In the genomic region with DNA sequence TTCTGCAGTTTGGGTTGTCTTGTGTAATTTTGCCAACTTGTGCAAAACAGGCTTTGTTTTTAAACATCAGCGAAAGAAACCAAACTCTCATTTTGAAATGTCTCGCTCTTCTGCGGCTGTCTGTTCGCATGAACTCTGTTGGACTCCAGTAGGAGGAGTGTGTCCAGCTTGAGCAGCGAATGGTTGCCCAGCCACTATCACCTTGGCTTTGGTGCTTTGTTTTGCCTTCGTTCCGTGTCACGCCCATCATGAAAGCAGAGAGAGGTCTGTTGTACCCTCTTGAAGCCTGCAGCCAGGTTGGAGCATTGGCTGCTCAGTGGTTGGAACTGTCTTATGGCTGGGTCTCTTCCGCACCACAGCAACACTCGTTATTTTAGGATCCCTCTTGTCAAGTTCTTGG, we compare ENCODE assay signal across 13 mouse cellular contexts. TPM values are rescaled to one million over a fixed set of nuclear protein-coding genes. Genes with fewer than 3 reads are reported as not detected.
DNase-seq lines count a peak whose midpoint lies in the region; TF ChIP-seq lines count a peak whose summit lies in the region.
"Had no signal": no experiment of that assay in that cellular context is flagged by ENCODE, and none has a peak within 500 bp of the region (broad histone marks: within the 10 kb centered on the region; RNA-seq: fewer than 3 reads in every experiment).

No protein-coding gene starts in this region.

- H3K36me3 ChIP-seq in heart, adult 2 months (ENCODE audit: control insufficient read depth, insufficient read depth, low read length): peaks cover 5% of the 10 kb centered on the region
- H3K36me3 ChIP-seq in E14TG2a.4 (ENCODE audit: insufficient read depth, low read length) (peaks cover 98% of the 10 kb centered on the region), ES-E14 (ENCODE audit: control insufficient read depth, insufficient read depth, low read length, poor library complexity, severe bottlenecking) (peaks cover 88% of the 10 kb centered on the region)

- intact Hi-C loops in heart, adult 2 months (cut with DNase I): no loop called here
- intact Hi-C loops in heart, postnatal 25 days (cut with DNase I): no loop called here
- intact Hi-C loops in left cerebral cortex, postnatal 14 days (cut with DNase I): no loop called here

- in situ Hi-C loops in ES-E14 (cut with MboI; ENCODE audit: low sequenced_read_pairs in 2 of 2, unreplicated experiment in 2 of 2): no loop called here

- H3K27me3 ChIP-seq in heart, adult 2 months (ENCODE audit: control insufficient read depth, insufficient read depth, low read length): no peaks in the 10 kb centered on the region
- H3K27me3 ChIP-seq in E14TG2a.4 (ENCODE audit: insufficient read depth, low read length): no peaks in the 10 kb centered on the region
- H3K27me3 ChIP-seq: forebrain, embryonic 15.5 days; lung, embryonic 15.5 days; midbrain, embryonic 12.5 days; stomach, embryonic 15.5 days had no signal

- TF ChIP-seq EP300 in heart, adult 2 months (IDR thresholded peaks at IDR 0.05; ENCODE audit: insufficient read depth, low read depth, low read length): no peak

- no peak for TF ChIP-seq POLR2A in heart, adult 2 months (IDR thresholded peaks at IDR 0.05; ENCODE audit: insufficient read depth, low read depth, low read length)

- peaks cover 10% of the 10 kb centered on the region for H3K4me1 ChIP-seq in heart, adult 2 months (ENCODE audit: control insufficient read depth, insufficient read depth, low read length)
- H3K4me1 ChIP-seq in E14TG2a.4 (replicated peaks; ENCODE audit: low read depth, low read length) (peaks cover 98% of the 10 kb centered on the region), ES-E14 (ENCODE audit: control insufficient read depth in 2 of 2, insufficient read depth in 2 of 2, low read length in 2 of 2, poor library complexity in 1 of 2) (peaks cover 9 to 29% of the 10 kb centered on the region in 2 experiments)
- H3K4me1 ChIP-seq: lung, embryonic 15.5 days; stomach, embryonic 15.5 days had no signal

- H3K79me2 ChIP-seq in heart, adult 2 months (replicated peaks; ENCODE audit: control insufficient read depth, insufficient read depth, low read length): no peaks in the 10 kb centered on the region

- 69% methylated on average over 10 of the region's 10 CpGs for WGBS in heart, adult 2 months

- no peak for TF ChIP-seq CTCF in heart, adult 2 months (IDR thresholded peaks at IDR 0.05)
- TF ChIP-seq CTCF in E14TG2a.4 (conservative IDR thresholded peaks at IDR 0.05; ENCODE audit: low read length): no peak

- H3K4me3 ChIP-seq in heart, adult 2 months: no peak overlapping the region
- H3K4me3 ChIP-seq in E14TG2a.4 (replicated peaks; ENCODE audit: low read length): peak overlapping the region; percentile 39; the same call in 1 of the 2 replicates
- no peak overlapping the region for H3K4me3 ChIP-seq in ES-E14 (ENCODE audit: insufficient read depth in 1 of 2, low read depth in 1 of 2, low read length in 2 of 2, poor library complexity in 1 of 2, severe bottlenecking in 1 of 2)
- H3K4me3 ChIP-seq: forebrain, embryonic 15.5 days; lung, embryonic 15.5 days; midbrain, embryonic 12.5 days; stomach, embryonic 15.5 days had no signal

- no peak overlapping the region for H3K9ac ChIP-seq in heart, adult 2 months (ENCODE audit: low read depth, low read length)
- 0 out of 2 replicates have a peak overlapping the region, but pooled peaks have one; percentile 11 for H3K9ac ChIP-seq in ES-E14 (ENCODE audit: insufficient read depth, low read depth, low read length, poor library complexity, severe bottlenecking)
- H3K9ac ChIP-seq: forebrain, embryonic 15.5 days; lung, embryonic 15.5 days; midbrain, embryonic 12.5 days; stomach, embryonic 15.5 days had no signal

- H3K27ac ChIP-seq in heart, adult 2 months: peak overlapping the region; percentile 74
- no peak overlapping the region for H3K27ac ChIP-seq in ES-E14 (ENCODE audit: insufficient read depth, low read depth, low read length, poor library complexity, severe bottlenecking)
- H3K27ac ChIP-seq: forebrain, embryonic 15.5 days; lung, embryonic 15.5 days; midbrain, embryonic 12.5 days; stomach, embryonic 15.5 days had no signal

- DNase-seq in heart, adult 2 months: no peak
- no peak for DNase-seq in heart, postnatal 25 days (ENCODE audit: low spot score)
- DNase-seq in kidney, adult 11 months: peak; percentile 7
- no peak for DNase-seq in kidney, postnatal 25 days
- DNase-seq in ES-E14 (ENCODE audit: low read depth, low spot score): no peak
- DNase-seq in left cerebral cortex, postnatal 14 days (ENCODE audit: low spot score in 2 of 2): no peak
- DNase-seq in right cerebral cortex, postnatal 25 days: no peak

- no peaks in the 10 kb centered on the region for H3K9me3 ChIP-seq in E14TG2a.4 (ENCODE audit: low read length)
- H3K9me3 ChIP-seq in ES-E14 (ENCODE audit: control insufficient read depth, insufficient read depth, low read depth, low read length): no peaks in the 10 kb centered on the region
- H3K9me3 ChIP-seq: forebrain, embryonic 15.5 days; G1E; lung, embryonic 15.5 days; midbrain, embryonic 12.5 days; stomach, embryonic 15.5 days had no signal

TF ChIP-seq in ES-E14, 5 proteins besides CTCF, POLR2A, EP300 and RAD21:
- no peak for TF ChIP-seq ZNF384 (IDR thresholded peaks at IDR 0.05; ENCODE audit: low read depth, low read length)
- TF ChIP-seq CHD2 (IDR thresholded peaks at IDR 0.05; ENCODE audit: low read depth, low read length): no peak
- TF ChIP-seq MAFK (IDR thresholded peaks at IDR 0.05; ENCODE audit: insufficient read depth, low read depth, low read length): no peak
- TF ChIP-seq ZC3H11A (IDR thresholded peaks at IDR 0.05; ENCODE audit: borderline replicate concordance, low read depth, low read length): no peak
- TF ChIP-seq HCFC1 (IDR thresholded peaks at IDR 0.05; ENCODE audit: borderline replicate concordance, insufficient read depth, low read length): no peak

RNA-seq across cellular contexts. Expression of gene Jade1, which starts 43.7 kb away (rescaled TPM):
- 10 to 100 TPM; 28.5 to 38.6 TPM for total RNA-seq in heart, adult 2 months (2021)
- polyA plus RNA-seq in heart, adult 2 months (2012; rRNA removed): 10.1 and 24.0 TPM in 2 replicates
- 10 to 100 TPM; 29.9 to 36.7 TPM for total RNA-seq in heart, postnatal 25 days (2021)
- total RNA-seq in ES-E14 (2012; rRNA removed): 218 and 272 TPM in 2 replicates
- 10 to 100 TPM; 28.6 to 30.1 TPM for total RNA-seq in left cerebral cortex, postnatal 14 days (2021)
